Comparison of ENCODE assay signal across 13 mouse cellular contexts in genomic region chr11:11885921-11886320, GRCm38 (mm10). TPM values are rescaled to one million over a fixed set of nuclear protein-coding genes. Genes with fewer than 3 reads are reported as not detected.
A peak's percentile ranks its signal among the peaks of the same experiment; 100 is the strongest.
DNase-seq lines count a peak whose midpoint lies in the region; ATAC-seq lines count a peak whose summit lies in the region.
"Had no signal": no experiment of that assay in that cellular context is flagged by ENCODE, and none has a peak within 500 bp of the region (broad histone marks: within the 10 kb centered on the region; RNA-seq: fewer than 3 reads in every experiment).

No protein-coding gene starts in this region.

- H3K27ac ChIP-seq in hindbrain, embryonic 11.5 days (ENCODE audit: low read depth, low read length) = no peak overlapping the region
- no peak overlapping the region for H3K27ac ChIP-seq in hindbrain, embryonic 14.5 days
- H3K27ac ChIP-seq in midbrain, embryonic 13.5 days = 0 out of 2 replicates have a peak overlapping the region, but pooled peaks have one; percentile 44
- no peak overlapping the region; the same call in 1 of the 2 replicates for H3K27ac ChIP-seq in midbrain, embryonic 11.5 days (ENCODE audit: low read depth, low read length)
- H3K27ac ChIP-seq in embryonic facial prominence, embryonic 14.5 days (replicated peaks; ENCODE audit: low read depth, low read length) = peak overlapping the region; percentile 66; the same call in 1 of the 2 replicates
- H3K27ac ChIP-seq in stomach, embryonic 15.5 days = 0 out of 2 replicates have a peak overlapping the region, but pooled peaks have one; percentile 73
- H3K27ac ChIP-seq: forebrain, embryonic 12.5 days had no signal

- H3K9ac ChIP-seq in hindbrain, embryonic 11.5 days (ENCODE audit: low read depth, low read length) = no peak overlapping the region
- H3K9ac ChIP-seq in hindbrain, embryonic 14.5 days = no peak overlapping the region
- H3K9ac ChIP-seq in midbrain, embryonic 13.5 days (replicated peaks) = no peak overlapping the region
- no peak overlapping the region for H3K9ac ChIP-seq in midbrain, embryonic 11.5 days (ENCODE audit: low read length)
- H3K9ac ChIP-seq in embryonic facial prominence, embryonic 14.5 days (ENCODE audit: low read depth, low read length) = no peak overlapping the region
- H3K9ac ChIP-seq in stomach, embryonic 15.5 days = no peak overlapping the region
- H3K9ac ChIP-seq: forebrain, embryonic 12.5 days had no signal

- peak; percentile 36; the same call in 1 of the 2 replicates for ATAC-seq in hindbrain, embryonic 11.5 days (ENCODE audit: low FRiP score)
- ATAC-seq in hindbrain, embryonic 14.5 days (ENCODE audit: low FRiP score) = no peak
- ATAC-seq in midbrain, embryonic 13.5 days = no peak
- no peak for ATAC-seq in midbrain, embryonic 11.5 days (ENCODE audit: low FRiP score)
- ATAC-seq in embryonic facial prominence, embryonic 14.5 days (ENCODE audit: low read depth) = no peak
- ATAC-seq in stomach, embryonic 15.5 days (ENCODE audit: insufficient read depth, low FRiP score, low read depth) = no peak
- no peak for ATAC-seq in inflammation-experienced regulatory T-cells, adult 6 months

- H3K4me1 ChIP-seq in hindbrain, embryonic 11.5 days (replicated peaks; ENCODE audit: control insufficient read depth, insufficient read depth, low read length) = peaks cover 9% of the 10 kb centered on the region; the same call in 1 of the 2 replicates
- H3K4me1 ChIP-seq in hindbrain, embryonic 14.5 days (replicated peaks; ENCODE audit: control insufficient read depth, insufficient read depth, low read length) = 0 out of 2 replicates have a peak, but pooled peaks cover 10% of the 10 kb centered on the region
- H3K4me1 ChIP-seq in midbrain, embryonic 13.5 days (replicated peaks) = peaks cover 44% of the 10 kb centered on the region
- peaks cover 40% of the 10 kb centered on the region for H3K4me1 ChIP-seq in midbrain, embryonic 11.5 days (ENCODE audit: control insufficient read depth, insufficient read depth, low read length)
- peaks cover 38% of the 10 kb centered on the region for H3K4me1 ChIP-seq in embryonic facial prominence, embryonic 14.5 days (ENCODE audit: control insufficient read depth, insufficient read depth, low read length)
- peaks cover 20% of the 10 kb centered on the region; the same call in 1 of the 2 replicates for H3K4me1 ChIP-seq in stomach, embryonic 15.5 days

- no peaks in the 10 kb centered on the region for H3K36me3 ChIP-seq in hindbrain, embryonic 11.5 days (ENCODE audit: control insufficient read depth, insufficient read depth, low read length)
- no peaks in the 10 kb centered on the region for H3K36me3 ChIP-seq in hindbrain, embryonic 14.5 days (replicated peaks; ENCODE audit: control insufficient read depth, insufficient read depth)
- no peaks in the 10 kb centered on the region for H3K36me3 ChIP-seq in midbrain, embryonic 13.5 days
- H3K36me3 ChIP-seq in midbrain, embryonic 11.5 days (ENCODE audit: control insufficient read depth, insufficient read depth, low read length) = no peaks in the 10 kb centered on the region
- no peaks in the 10 kb centered on the region for H3K36me3 ChIP-seq in embryonic facial prominence, embryonic 14.5 days (ENCODE audit: control insufficient read depth, insufficient read depth, low read length)
- H3K36me3 ChIP-seq in stomach, embryonic 15.5 days = no peaks in the 10 kb centered on the region
- H3K36me3 ChIP-seq: forebrain, embryonic 12.5 days had no signal

- no peak for DNase-seq in hindbrain, embryonic 11.5 days (ENCODE audit: low spot score)
- DNase-seq in hindbrain, embryonic 14.5 days (ENCODE audit: low spot score) = no peak
- no peak for DNase-seq in midbrain, embryonic 11.5 days (ENCODE audit: low spot score, missing footprints)
- no peak for DNase-seq in embryonic facial prominence, embryonic 14.5 days (ENCODE audit: low spot score)
- no peak for DNase-seq in urinary bladder, postnatal 14 days (ENCODE audit: low spot score)
- DNase-seq: cerebellum, postnatal 36 days; right cerebral cortex, postnatal 4 days; thymus, adult 18-20 months had no signal

- no peak overlapping the region for H3K4me2 ChIP-seq in hindbrain, embryonic 11.5 days (replicated peaks; ENCODE audit: low read depth, low read length)
- no peak overlapping the region for H3K4me2 ChIP-seq in hindbrain, embryonic 14.5 days (replicated peaks)
- H3K4me2 ChIP-seq in midbrain, embryonic 13.5 days (replicated peaks) = no peak overlapping the region
- H3K4me2 ChIP-seq in midbrain, embryonic 11.5 days = no peak overlapping the region
- H3K4me2 ChIP-seq in embryonic facial prominence, embryonic 14.5 days (ENCODE audit: low read depth, low read length) = no peak overlapping the region
- H3K4me2 ChIP-seq in stomach, embryonic 15.5 days = no peak overlapping the region
- H3K4me2 ChIP-seq: forebrain, embryonic 12.5 days had no signal

- WGBS in hindbrain, embryonic 11.5 days = 3% methylated on average over 3 of the region's 3 CpGs
- 6% methylated on average over 3 of the region's 3 CpGs for WGBS in hindbrain, embryonic 14.5 days
- 6% methylated on average over 3 of the region's 3 CpGs for WGBS in midbrain, embryonic 13.5 days
- 5% methylated on average over 3 of the region's 3 CpGs for WGBS in midbrain, embryonic 11.5 days
- 4% methylated on average over 3 of the region's 3 CpGs for WGBS in embryonic facial prominence, embryonic 14.5 days
- WGBS in stomach, embryonic 15.5 days = 31% methylated on average over 3 of the region's 3 CpGs

- no peaks in the 10 kb centered on the region for H3K27me3 ChIP-seq in hindbrain, embryonic 11.5 days (ENCODE audit: control insufficient read depth, insufficient read depth, low read length)
- no peaks in the 10 kb centered on the region for H3K27me3 ChIP-seq in hindbrain, embryonic 14.5 days (ENCODE audit: control insufficient read depth, insufficient read depth, low read length)
- H3K27me3 ChIP-seq in midbrain, embryonic 13.5 days = no peaks in the 10 kb centered on the region
- no peaks in the 10 kb centered on the region for H3K27me3 ChIP-seq in midbrain, embryonic 11.5 days (ENCODE audit: control insufficient read depth, insufficient read depth, low read length)
- no peaks in the 10 kb centered on the region for H3K27me3 ChIP-seq in embryonic facial prominence, embryonic 14.5 days (replicated peaks; ENCODE audit: control insufficient read depth, insufficient read depth, low read length)
- no peaks in the 10 kb centered on the region for H3K27me3 ChIP-seq in stomach, embryonic 15.5 days (replicated peaks)
- H3K27me3 ChIP-seq: forebrain, embryonic 12.5 days; megakaryocyte, embryonic 14.5 days had no signal

- H3K4me3 ChIP-seq in hindbrain, embryonic 11.5 days (ENCODE audit: low read depth, low read length) = no peak overlapping the region
- H3K4me3 ChIP-seq in hindbrain, embryonic 14.5 days (replicated peaks; ENCODE audit: low read length) = no peak overlapping the region
- H3K4me3 ChIP-seq in midbrain, embryonic 13.5 days (replicated peaks) = no peak overlapping the region
- H3K4me3 ChIP-seq in midbrain, embryonic 11.5 days (ENCODE audit: low read depth, low read length) = no peak overlapping the region
- H3K4me3 ChIP-seq in embryonic facial prominence, embryonic 14.5 days (ENCODE audit: low read depth, low read length) = no peak overlapping the region
- no peak overlapping the region for H3K4me3 ChIP-seq in stomach, embryonic 15.5 days (replicated peaks)
- H3K4me3 ChIP-seq: forebrain, embryonic 12.5 days had no signal

- no peaks in the 10 kb centered on the region for H3K9me3 ChIP-seq in hindbrain, embryonic 11.5 days (ENCODE audit: control insufficient read depth, low read length)
- no peaks in the 10 kb centered on the region for H3K9me3 ChIP-seq in hindbrain, embryonic 14.5 days (ENCODE audit: control insufficient read depth, low read length)
- no peaks in the 10 kb centered on the region for H3K9me3 ChIP-seq in midbrain, embryonic 13.5 days
- H3K9me3 ChIP-seq in midbrain, embryonic 11.5 days (ENCODE audit: control insufficient read depth, low read length) = no peaks in the 10 kb centered on the region
- no peaks in the 10 kb centered on the region for H3K9me3 ChIP-seq in embryonic facial prominence, embryonic 14.5 days (ENCODE audit: control insufficient read depth, low read length)
- no peaks in the 10 kb centered on the region for H3K9me3 ChIP-seq in stomach, embryonic 15.5 days
- H3K9me3 ChIP-seq: forebrain, embryonic 12.5 days; megakaryocyte, embryonic 14.5 days had no signal

RNA-seq across cellular contexts. Expression of gene Ddc, which starts 12.0 kb away (rescaled TPM):
- 8.3 and 14.3 TPM in 2 replicates for polyA plus RNA-seq in hindbrain, embryonic 11.5 days (2014; fragmentation: Nextera tagmentation; extraction: Ambion mirVana)
- polyA plus RNA-seq in hindbrain, embryonic 14.5 days (2014; fragmentation: Nextera tagmentation; extraction: Ambion mirVana) = 7.0 and 9.3 TPM in 2 replicates
- 17.8 and 43.0 TPM in 2 replicates for polyA plus RNA-seq in midbrain, embryonic 13.5 days (2015; fragmentation: Nextera tagmentation; extraction: Ambion mirVana)
- polyA plus RNA-seq in midbrain, embryonic 11.5 days (2014; fragmentation: Nextera tagmentation; extraction: Ambion mirVana) = 18.0 and 21.9 TPM in 2 replicates
- polyA plus RNA-seq in embryonic facial prominence, embryonic 14.5 days (2014; fragmentation: Nextera tagmentation; extraction: Ambion mirVana) = 32.5 and 48.4 TPM in 2 replicates
- polyA plus RNA-seq in stomach, embryonic 15.5 days (2015; fragmentation: Nextera tagmentation; extraction: Ambion mirVana) = 48.5 and 57.0 TPM in 2 replicates
- polyA plus RNA-seq in inflammation-experienced regulatory T-cells, adult 6 months (2017; shearing (Covaris generic)) = 1 to 10 TPM in 2 of 3 experiments, under 1 TPM in 1; 0.62 to 4.9 (median 1.3) TPM

Comparison
In these comparisons a context has a peak if more than half of its experiments do, and no peak if none do; other contexts are left out.
1. H3K27ac ChIP-seq: peak in midbrain, embryonic 13.5 days (single experiment), embryonic facial prominence, embryonic 14.5 days (single experiment) and stomach, embryonic 15.5 days (single experiment); none in hindbrain, embryonic 11.5 days (single experiment), hindbrain, embryonic 14.5 days (single experiment) and midbrain, embryonic 11.5 days (single experiment).